Mouse (Mus musculus): ENCODE data around the gene Dennd4a.

- TF ChIP-seq GATA1 (IDR thresholded peaks at IDR 0.05; ENCODE audit: low read length) (no peak), TAL1 (IDR thresholded peaks at IDR 0.05; ENCODE audit: low read length) (no peak)
Observed at GRCm38 (mm10) chr9:64769911-64770310, 41.2 kb upstream of the Dennd4a start.
